ENCODE assay signal across 8 mouse cellular contexts in the genomic region with DNA sequence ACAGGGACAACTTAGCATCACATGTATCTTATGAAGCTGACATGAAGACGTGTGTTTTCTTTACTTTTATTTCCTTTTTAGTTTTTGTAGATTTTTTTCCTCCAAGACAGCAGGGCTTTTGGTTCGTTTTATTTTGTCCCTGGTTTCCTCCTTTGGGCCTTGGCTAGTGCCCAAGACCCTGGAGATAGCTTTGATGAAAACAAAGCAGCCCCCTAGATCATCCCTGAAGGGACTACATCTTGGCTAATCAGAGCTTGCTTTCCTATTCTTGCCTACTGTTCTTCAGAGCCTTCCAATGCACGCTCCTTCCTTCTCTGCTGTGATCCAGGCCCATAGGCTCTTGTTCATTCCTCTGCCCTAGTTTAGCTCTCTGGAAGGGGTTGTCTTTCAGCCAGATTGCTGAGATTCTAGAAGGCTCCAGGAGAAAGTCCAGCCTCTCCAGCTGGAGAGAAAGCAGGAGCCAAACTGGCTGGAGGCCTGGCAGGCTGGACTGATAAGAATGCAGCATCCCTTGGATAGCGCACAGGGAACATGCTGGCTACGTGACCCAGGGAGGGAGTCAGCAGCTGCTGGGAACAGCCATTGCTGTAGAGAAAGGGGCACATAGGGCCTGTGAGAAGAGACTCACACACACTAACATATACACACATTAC. TPM values are rescaled to one million over a fixed set of nuclear protein-coding genes. Genes with fewer than 3 reads are reported as not detected.
DNase-seq lines count a peak whose midpoint lies in the region; ATAC-seq and TF ChIP-seq lines count a peak whose summit lies in the region.

No protein-coding gene starts in this region.

- peak; percentile 66 for DNase-seq in right cerebral cortex, adult 18-20 months
- no peak for DNase-seq in right cerebral cortex, postnatal 14 days
- peak; percentile 95 to 97 for DNase-seq in cerebellum, postnatal 10 days
- peak; percentile 85 for DNase-seq in kidney, postnatal 14 days
- DNase-seq in ovary, postnatal 10 days (ENCODE audit: low spot score): peak; percentile 49
- DNase-seq in thymus, adult 2 months: no peak

- no peak for TF ChIP-seq CTCF in thymus, adult 2 months (IDR thresholded peaks at IDR 0.05; ENCODE audit: borderline replicate concordance, control insufficient read depth, extremely low read depth, insufficient read depth, low read length, poor library complexity)

- no peak overlapping the region for H3K4me2 ChIP-seq in heart, embryonic 11.5 days

- ATAC-seq in heart, embryonic 11.5 days (replicated peaks; ENCODE audit: insufficient number of reproducible peaks, low FRiP score, low TSS enrichment): peak; percentile 64
- ATAC-seq in erythroid progenitor cell, adult 5-6 weeks (replicated peaks; ENCODE audit: low FRiP score, poor library complexity, severe bottlenecking): no peak

- H3K27me3 ChIP-seq in heart, embryonic 11.5 days (ENCODE audit: control insufficient read depth, insufficient read depth, low read length): no peaks in the 10 kb centered on the region
- H3K27me3 ChIP-seq in thymus, adult 2 months (ENCODE audit: control insufficient read depth, insufficient read depth, low read length): no peaks in the 10 kb centered on the region

- 27% methylated on average over 5 of the region's 5 CpGs for WGBS in heart, embryonic 11.5 days (ENCODE audit: insufficient replicate concordance)
- WGBS in thymus, adult 2 months: 78% methylated on average over 5 of the region's 5 CpGs

- H3K27ac ChIP-seq in heart, embryonic 11.5 days (ENCODE audit: low read depth, low read length): peak overlapping the region; percentile 92
- H3K27ac ChIP-seq in thymus, adult 2 months (ENCODE audit: control insufficient read depth, insufficient read depth, low read length): no peak overlapping the region

- TF ChIP-seq POLR2A in thymus, adult 2 months (IDR thresholded peaks at IDR 0.05; ENCODE audit: control insufficient read depth, extremely low read depth, insufficient read depth, low read length, poor library complexity): no peak

- no peaks in the 10 kb centered on the region for H3K36me3 ChIP-seq in heart, embryonic 11.5 days (ENCODE audit: control insufficient read depth, insufficient read depth, low read length)
- H3K36me3 ChIP-seq in thymus, adult 2 months (ENCODE audit: control insufficient read depth, insufficient read depth, low read length): no peaks in the 10 kb centered on the region

- H3K9me3 ChIP-seq in heart, embryonic 11.5 days (replicated peaks; ENCODE audit: control insufficient read depth, low read length): no peaks in the 10 kb centered on the region

- no peak overlapping the region for H3K4me3 ChIP-seq in heart, embryonic 11.5 days (ENCODE audit: low read depth, low read length)
- H3K4me3 ChIP-seq in thymus, adult 2 months (ENCODE audit: control insufficient read depth, insufficient read depth, low read length): no peak overlapping the region

- H3K4me1 ChIP-seq in heart, embryonic 11.5 days (ENCODE audit: control insufficient read depth, insufficient read depth, low read length): peaks cover 23% of the 10 kb centered on the region
- H3K4me1 ChIP-seq in thymus, adult 2 months (replicated peaks; ENCODE audit: control insufficient read depth, insufficient read depth, low read length): 0 out of 2 replicates have a peak, but pooled peaks cover 2% of the 10 kb centered on the region

- no peak overlapping the region for H3K9ac ChIP-seq in heart, embryonic 11.5 days (ENCODE audit: low read depth, low read length)

RNA-seq across cellular contexts. Expression of a gene that starts 42.8 kb away (rescaled TPM):
- polyA plus RNA-seq in heart, embryonic 11.5 days (2014; fragmentation: Nextera tagmentation; extraction: Ambion mirVana): 38.5 and 45.3 TPM in 2 replicates
- total RNA-seq in erythroid progenitor cell, adult 5-6 weeks (2015; ENCODE audit: low replicate concordance): 3.8 and 7.6 TPM in 2 replicates
- total RNA-seq in erythroid progenitor cell, adult 5-6 weeks (2017; ENCODE audit: low replicate concordance): 2.3 and 6.8 TPM in 2 replicates
- 51.0 and 61.6 TPM in 2 replicates for polyA plus RNA-seq in thymus, adult 2 months (2012; rRNA removed)

RNA-seq across cellular contexts. Expression of a gene that starts 52.0 kb away (rescaled TPM):
- polyA plus RNA-seq in heart, embryonic 11.5 days (2014; fragmentation: Nextera tagmentation; extraction: Ambion mirVana): 1.6 and 2.2 TPM in 2 replicates
- total RNA-seq in erythroid progenitor cell, adult 5-6 weeks (2015; ENCODE audit: low replicate concordance): 23.8 and 24.7 TPM in 2 replicates
- 7.7 and 8.5 TPM in 2 replicates for total RNA-seq in erythroid progenitor cell, adult 5-6 weeks (2017; ENCODE audit: low replicate concordance)
- 43.1 and 59.6 TPM in 2 replicates for polyA plus RNA-seq in thymus, adult 2 months (2012; rRNA removed)

RNA-seq across cellular contexts. Expression of a gene that starts 54.3 kb away (rescaled TPM):
- 7.2 and 8.1 TPM in 2 replicates for polyA plus RNA-seq in heart, embryonic 11.5 days (2014; fragmentation: Nextera tagmentation; extraction: Ambion mirVana)
- not detected in 2 replicates for total RNA-seq in erythroid progenitor cell, adult 5-6 weeks (2015; ENCODE audit: low replicate concordance)
- not detected in 2 replicates for total RNA-seq in erythroid progenitor cell, adult 5-6 weeks (2017; ENCODE audit: low replicate concordance)
- polyA plus RNA-seq in thymus, adult 2 months (2012; rRNA removed): 2.9 and 3.4 TPM in 2 replicates

Comparison
In these comparisons a context has a peak if more than half of its experiments do, and no peak if none do; other contexts are left out.
1. DNase-seq: peak in right cerebral cortex, adult 18-20 months (single experiment), cerebellum, postnatal 10 days (2 of 2), kidney, postnatal 14 days (single experiment) and ovary, postnatal 10 days (single experiment); none in right cerebral cortex, postnatal 14 days (single experiment) and thymus, adult 2 months (single experiment).
2. RNA of a gene that starts 52.0 kb away (polyA plus RNA-seq): 43.1 to 59.6 TPM in thymus, adult 2 months; 1.6 to 2.2 TPM in heart, embryonic 11.5 days; every median in the first group is over 10 times any median in the second.